Mouse (Mus musculus) embryo, embryonic 11.5 days (tissue): ENCODE measurements around the gene Rpl5.

Source experiments
- DNase-seq: peaks from one replicate; pipeline ENCODE4 v3.0.0-alpha.2; 2012; ENCODE audit warnings: low read depth, low spot score

Gene Rpl5

DNA sequence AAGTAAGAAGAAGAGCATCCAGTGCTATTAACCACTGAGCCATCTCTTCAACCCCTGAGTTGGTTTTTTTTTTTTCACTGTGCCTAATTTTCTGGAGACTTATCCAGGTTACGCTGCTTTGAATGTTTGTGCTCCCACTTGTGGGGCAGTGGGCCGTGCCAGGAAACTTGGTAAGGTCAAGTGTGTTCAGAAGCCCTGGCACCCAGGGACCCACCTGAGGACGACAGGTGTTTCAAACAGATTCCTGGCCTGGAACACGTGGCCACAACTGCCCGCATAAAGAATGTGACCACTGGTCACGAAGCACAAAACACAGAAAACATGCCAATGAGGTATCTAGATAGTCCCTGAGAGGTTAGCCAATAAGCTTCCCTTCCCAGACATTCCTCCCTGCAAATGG, 43.2 kb downstream of the Rpl5 start:
- DNase-seq, result no peak

DNA sequence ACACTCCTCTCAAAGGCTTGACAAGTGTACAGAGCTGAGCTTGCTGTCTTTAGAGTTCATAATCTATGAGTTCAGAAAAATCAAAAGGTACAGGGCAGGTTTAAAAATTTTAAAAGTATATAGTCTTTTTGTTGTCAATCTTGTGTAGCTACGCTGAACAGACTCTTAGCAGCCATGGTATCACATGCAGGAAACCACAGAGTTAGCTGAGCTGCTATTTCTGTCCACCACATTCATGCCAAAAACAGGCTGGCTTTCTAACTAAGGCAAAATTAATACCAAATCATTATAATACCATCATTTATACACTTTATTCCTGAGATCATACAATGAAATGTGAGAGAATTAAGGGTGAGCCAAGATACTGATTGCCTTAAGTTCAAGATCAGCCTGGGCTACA, 46.2 kb downstream of the Rpl5 start:
- DNase-seq, result no peak

DNA sequence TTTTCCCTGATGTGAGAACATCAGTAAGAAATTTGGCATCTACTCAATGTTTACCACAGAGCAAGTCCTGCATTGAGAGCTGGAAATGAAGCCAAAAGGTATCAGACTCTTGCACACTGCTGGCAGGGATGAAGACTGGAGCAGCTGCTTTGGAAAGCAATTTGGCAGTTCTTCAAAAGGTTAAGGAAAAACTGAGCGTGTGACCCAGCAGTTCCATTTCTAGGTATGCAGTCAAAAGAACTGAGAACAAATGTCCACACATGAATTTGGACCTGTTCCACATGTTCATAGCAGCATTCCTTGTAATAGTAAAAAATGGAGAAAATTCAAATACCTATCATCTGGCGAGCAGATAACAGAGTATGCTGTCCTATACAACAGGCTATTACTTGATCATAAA, 47.2 kb downstream of the Rpl5 start:
- no peak for DNase-seq

DNA sequence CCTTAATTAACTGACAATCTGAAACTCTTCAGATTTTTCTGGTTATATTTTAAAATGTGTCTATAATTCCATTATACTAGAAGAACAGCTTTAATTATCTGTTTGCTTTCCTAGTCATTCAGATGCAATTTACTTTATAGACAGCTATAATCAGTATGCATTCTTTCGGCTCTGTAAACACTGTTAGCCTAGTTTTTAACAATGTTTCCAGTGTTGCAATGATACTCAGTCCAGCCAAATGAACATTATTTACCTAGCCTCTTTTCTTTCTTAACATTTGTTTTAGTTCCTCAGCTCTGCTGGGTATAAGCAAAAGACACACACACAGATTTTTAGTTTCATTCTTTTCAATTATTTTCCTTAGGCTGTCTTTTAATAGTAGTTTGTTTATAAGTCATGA, 48.6 kb downstream of the Rpl5 start:
- DNase-seq, result no peak

DNA sequence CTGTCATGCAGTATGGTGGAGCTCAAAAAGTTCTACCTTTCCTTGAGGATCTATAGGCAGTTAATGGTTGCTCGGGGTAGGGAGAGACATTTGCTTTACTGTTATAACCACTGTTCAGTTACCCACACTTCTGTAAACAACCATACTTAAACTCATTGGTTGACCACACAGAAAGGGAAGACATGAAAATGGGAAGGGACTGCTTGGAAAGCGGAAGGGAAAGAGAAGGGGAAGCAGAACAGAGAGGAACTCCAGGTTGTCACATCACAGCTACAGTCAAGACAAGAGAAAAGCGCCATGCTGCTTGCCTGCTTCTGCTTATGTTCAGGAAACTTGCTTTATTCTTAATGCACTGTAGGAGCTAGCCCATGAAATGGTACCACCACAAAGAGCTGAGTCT, 49.3 kb downstream of the Rpl5 start:
- no peak for DNase-seq

DNA sequence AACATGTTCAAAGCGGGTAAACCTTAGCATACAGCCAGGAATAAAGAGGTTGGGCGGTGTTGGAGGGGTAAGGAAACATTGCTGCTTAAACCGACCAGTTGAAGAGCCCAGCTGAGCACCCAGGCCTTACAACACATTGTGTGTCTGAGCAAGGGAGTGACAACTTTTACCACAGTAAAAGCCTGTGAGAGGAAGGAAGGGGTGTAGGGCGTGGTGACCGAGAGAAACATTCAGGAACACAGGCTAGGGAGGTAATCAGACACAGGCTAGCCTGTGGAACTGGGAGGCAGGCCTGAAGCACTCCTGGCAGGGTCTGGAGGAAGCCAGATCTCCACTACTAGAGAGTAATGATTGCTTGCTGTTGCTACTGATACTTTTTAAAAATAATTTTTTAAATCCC, 50.3 kb downstream of the Rpl5 start:
- DNase-seq, result no peak
